Mouse (Mus musculus) gastrocnemius, adult 18-20 months (tissue): ENCODE measurements around the gene Krt77. TPM values are rescaled to one million over a fixed set of nuclear protein-coding genes. Genes with fewer than 3 reads are reported as not detected.

Experiments
- DNase-seq: peaks from one replicate; pipeline ENCODE4 v3.0.0; 2021; ENCODE audit warnings: low spot score
- long read RNA-seq, 2 experiments: library from polyadenylated mRNA; stranded (forward); transcript quantifications; one replicate each; pipeline ENCODE4 v2.0.0; 2021
- total RNA-seq, 2 experiments: library from RNA; stranded (reverse); gene quantifications; 2 replicates each; pipeline ENCODE4 v1.2.3; 2021

Krt77 gene
- total RNA-seq = not detected
- long read RNA-seq, experiment 1 = 0 reads
- long read RNA-seq, experiment 2 = 0 reads

- DNase-seq = no peak
Measured at GRCm38 (mm10) chr15:101869431-101869830, at the start of gene Krt77. TSS of gene Krt77 (minus strand) at chr15:101869705.

GRCm38 (mm10) chr15:101916072-101916471 lies 46.6 kb upstream of the Krt77 start:
- no peak for DNase-seq

DNA sequence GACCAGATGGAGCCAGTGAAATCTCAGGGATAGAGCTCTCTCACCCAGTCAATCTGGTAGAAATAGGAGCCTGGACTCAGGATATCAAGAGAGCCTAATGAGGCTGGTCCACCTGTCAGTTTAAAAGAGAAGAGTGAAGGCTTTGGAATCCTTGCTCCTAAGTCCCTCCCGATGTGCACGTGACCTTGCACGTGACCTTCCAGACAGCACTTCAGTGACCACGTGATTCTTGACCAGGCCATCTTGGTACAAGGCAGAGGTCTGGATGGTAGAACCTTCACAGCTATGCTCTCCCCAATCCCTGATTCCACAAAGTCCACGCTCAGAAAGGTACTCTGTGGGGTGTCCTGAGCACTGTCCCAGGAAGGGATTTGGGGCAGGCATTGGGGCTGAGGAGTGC lies 35.3 kb upstream of the Krt77 start:
- DNase-seq = no peak

- no peak for DNase-seq
Measured at GRCm38 (mm10) chr15:101902171-101903149, 33.0 kb upstream of the Krt77 start.

DNA sequence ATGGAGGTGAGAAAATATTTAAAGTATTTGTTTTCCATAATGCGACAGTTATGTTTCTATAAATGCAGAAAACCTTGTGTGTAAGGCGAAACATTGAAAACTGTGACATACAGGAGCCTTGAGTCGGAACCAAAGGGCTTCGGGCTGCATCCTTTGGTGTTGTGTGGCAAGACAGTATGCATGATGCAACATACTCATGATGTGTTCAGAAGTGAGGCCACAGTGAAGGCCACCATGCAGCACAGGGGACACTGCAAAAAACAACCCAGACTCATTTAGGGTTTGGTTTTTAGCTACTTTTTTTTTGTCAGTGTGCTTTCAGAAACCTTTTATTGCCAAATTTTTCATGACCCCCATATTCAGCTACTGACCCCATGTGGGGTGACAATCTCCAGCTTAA lies 25.7 kb upstream of the Krt77 start:
- no peak for DNase-seq

DNA sequence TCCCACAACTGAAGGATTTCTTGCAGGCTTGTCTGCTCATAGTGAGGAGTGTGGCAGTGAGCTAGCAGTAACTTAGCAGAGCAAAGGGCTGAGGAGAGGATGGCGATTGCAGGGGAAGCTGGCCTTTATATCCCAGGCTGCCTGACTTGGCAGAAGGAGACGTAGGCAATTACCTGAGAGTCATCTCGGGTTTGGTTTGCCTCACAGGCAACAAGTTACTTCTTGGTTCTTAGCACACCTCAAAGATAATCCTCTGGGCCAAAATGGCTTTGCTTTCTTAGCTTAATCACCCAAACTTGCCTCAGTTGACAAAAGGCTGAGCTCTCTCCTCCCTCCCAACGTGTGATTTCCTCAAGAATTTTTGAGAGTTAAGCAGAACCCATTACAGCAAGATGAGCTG lies 23.3 kb upstream of the Krt77 start, which contains the start of gene Krt76:
Gene Krt76 (minus strand): TSS at position 101 of the 400 bp plus-strand sequence.
- DNase-seq = no peak

- DNase-seq = no peak
Measured at GRCm38 (mm10) chr15:101879776-101880175, 10.3 kb upstream of the Krt77 start.

DNA sequence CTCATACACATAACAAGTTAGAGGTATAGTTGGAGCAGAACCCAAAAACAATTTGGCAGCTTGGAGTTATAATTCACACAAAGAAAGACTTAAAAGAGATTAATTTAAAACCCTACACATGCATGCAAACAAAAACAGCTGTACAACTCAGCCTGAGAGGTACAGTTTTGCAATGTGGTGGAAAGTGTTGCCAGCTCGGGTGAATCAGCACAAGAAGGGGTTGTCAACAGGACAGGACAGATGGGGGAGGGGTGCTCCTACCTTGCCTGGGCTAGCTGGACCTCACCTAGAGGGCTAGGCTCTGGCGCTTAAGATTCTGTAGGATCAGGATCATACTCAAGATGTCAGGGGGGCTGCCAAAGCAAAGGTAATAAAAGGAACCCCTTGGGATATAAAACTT lies 8.5 kb upstream of the Krt77 start:
- no peak for DNase-seq

DNA sequence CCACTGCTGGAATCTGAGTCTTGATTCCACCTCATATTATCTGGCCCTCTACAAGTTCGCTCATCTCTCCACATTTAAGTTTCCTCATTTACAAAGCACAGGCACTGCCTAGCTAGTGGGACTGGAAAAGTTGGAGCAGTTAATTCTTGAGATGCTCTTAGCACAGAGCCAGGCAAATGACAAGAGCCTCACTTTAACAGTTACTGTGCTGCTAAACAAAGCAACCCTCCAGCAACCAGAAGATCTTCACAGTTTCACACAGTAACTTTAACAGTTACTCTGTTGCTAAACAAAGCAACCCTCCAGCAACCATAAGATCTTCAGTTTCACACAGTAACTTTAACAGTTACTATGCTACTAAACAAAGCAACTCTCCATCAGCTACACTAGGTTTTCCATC lies 4.9 kb upstream of the Krt77 start:
- no peak for DNase-seq

DNA sequence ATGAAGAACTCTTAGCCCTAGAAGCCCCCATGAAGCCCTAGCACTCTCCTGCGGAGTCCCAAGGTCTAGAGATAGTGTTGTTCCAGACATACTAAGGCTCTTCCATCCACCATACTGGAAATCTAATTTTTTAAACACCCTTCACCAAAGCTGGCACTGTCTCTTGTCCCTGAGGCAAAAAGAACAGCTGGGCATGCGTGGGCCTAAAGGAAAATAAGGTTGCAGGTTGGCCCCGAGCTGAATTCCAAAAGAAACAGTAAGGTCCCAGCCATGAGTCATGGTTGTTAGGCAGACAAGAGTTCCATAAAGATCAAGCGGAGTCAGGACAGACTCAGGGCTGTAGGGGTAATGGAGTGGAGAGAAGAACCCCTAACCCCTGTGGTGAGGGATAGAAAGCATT lies 3.7 kb upstream of the Krt77 start:
- DNase-seq = no peak

- DNase-seq = no peak
Measured at GRCm38 (mm10) chr15:101866754-101867153, 2.8 kb downstream of the Krt77 start.

GRCm38 (mm10) chr15:101860421-101861130 lies 8.9 kb downstream of the Krt77 start:
- no peak for DNase-seq

DNA sequence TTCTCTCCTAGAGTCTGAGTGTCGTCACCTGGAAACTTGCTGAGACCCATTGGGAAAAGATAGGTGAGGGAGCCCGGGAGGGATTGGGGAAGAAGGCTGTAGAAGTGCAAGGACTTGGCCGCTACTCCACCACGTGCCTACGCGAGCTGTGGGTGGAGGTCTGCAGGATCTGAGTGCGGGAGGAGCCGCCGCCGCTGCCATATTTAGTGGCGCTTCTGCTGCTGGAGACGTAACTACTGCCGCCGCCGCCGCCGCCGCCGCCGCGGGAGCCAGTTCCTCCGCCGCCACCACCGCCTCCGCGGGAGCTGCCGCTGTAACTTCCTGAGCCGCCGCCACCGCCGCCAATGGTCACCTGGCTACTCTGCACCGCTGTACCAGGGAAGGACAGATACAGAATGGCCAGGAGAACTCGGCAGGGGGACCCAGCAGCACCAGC lies 9.8 kb downstream of the Krt77 start:
- peak; percentile 10 for DNase-seq

- no peak for DNase-seq
Measured at GRCm38 (mm10) chr15:101858673-101859425, 10.7 kb downstream of the Krt77 start.

- DNase-seq = no peak
Measured at GRCm38 (mm10) chr15:101856696-101857095, 12.8 kb downstream of the Krt77 start.

DNA sequence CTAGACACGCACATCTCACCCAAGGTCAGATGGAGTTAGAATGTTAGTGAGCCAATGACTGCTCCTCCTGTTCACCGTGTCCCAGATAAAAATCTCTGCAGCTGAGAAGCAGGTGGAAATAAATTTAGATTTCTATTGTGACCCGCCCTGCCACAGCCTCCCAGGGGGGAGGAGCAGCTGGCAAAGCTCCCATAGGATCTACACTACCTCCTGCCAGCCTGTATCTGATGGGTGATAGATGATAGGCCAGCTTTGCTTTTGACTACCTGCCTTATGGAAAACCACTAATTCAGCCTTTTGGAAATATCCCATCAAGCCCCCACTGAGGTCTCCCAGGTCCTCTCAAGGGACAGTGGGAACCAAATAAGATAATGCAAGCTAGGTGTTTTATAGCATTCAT lies 13.8 kb downstream of the Krt77 start:
- DNase-seq = no peak

DNA sequence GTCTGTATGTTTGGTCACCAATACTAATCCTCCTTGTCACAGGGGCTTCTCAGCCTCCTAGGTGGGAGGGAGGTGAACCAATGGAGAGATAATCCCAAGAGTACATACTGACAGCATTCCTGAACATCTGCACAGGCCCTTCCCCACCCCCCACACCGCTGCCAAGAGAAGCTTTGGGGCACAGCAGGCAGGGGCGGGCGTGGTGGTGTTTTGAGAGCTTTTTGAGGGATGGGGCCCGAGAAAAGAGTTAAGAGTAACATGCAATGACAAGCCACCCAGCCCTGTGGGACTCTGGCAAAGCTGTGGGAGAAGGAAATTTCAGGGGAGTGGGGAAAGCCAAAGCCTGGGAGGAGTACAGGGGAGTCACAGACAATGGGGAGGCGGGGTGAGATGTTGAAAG lies 15.2 kb downstream of the Krt77 start:
- no peak for DNase-seq

DNA sequence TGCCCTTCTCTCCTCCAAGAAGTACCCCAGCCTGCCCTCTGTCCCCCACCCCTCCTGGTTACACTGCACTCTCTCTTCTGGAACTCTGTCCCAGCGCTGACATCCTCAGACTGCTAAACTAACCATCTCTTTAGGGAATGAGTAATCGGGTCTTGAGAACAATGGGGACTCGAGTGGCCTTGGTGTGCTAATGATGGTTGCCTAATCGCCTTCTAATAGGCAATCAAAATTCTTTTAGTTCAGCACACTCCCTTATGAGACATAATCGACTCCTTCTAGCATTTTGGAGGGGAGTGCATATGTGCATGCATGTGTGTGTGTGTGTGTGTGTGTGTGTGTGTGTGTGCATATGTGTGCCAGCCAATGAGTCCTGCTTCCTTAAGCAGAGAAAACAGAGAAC lies 16.9 kb downstream of the Krt77 start:
- no peak for DNase-seq

- no peak for DNase-seq
Measured at GRCm38 (mm10) chr15:101850694-101851093, 18.8 kb downstream of the Krt77 start, which contains the start of gene Krt1. TSS of gene Krt1 (minus strand) at chr15:101850794.

DNA sequence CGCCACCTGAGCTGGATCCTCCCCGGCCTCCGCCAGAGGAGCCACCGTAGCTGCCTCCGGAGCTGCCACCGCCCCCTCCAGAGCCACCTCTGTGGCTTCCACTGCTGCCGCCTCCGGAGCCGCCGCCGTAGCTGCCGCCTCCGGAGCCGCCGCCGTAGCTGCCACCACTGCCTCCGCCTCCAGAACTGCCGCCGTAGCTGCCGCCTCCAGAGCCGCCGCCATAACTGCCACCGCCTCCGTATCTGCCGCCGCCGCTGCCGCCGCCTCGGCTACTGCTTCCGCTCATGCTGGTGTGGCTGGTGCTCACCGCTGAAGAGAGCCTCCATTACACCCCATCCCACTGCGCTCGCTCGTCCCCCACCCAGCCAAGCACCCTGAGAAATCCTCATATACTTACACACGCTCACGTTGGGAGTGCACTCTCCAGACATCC lies 23.5 kb downstream of the Krt77 start:
- DNase-seq = no peak

- no peak for DNase-seq
Measured at GRCm38 (mm10) chr15:101843192-101843591, 26.3 kb downstream of the Krt77 start.
